Mouse (Mus musculus): ENCODE results near the gene Arpin. TPM values are rescaled to one million over a fixed set of nuclear protein-coding genes. Genes with fewer than 3 reads are reported as not detected.

Gene Arpin
- total RNA-seq, 2 experiments from 2014 or later, result 13.5 TPM

DNA sequence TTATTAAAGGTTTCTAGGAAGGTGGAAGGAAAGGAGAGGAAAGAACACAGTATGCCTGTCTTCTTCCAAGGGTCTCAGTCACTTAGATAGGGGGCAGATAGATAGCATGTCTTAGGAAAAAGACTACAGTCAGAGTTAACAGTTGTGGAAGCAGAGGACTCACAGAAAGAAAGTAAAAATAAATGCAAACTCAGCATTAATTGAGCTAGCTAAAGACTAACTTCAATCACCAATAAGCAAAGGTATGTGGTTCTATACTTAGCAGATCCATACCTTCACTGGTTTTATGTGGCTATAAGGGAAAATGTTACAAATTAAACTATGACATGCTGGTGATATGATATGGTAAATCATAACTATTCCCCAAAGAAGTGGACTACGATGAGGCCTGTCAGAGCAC, 40.4 kb downstream of the Arpin start:
- DNase-seq (ENCODE audit: low spot score in 2 of 2), result no peak

DNA sequence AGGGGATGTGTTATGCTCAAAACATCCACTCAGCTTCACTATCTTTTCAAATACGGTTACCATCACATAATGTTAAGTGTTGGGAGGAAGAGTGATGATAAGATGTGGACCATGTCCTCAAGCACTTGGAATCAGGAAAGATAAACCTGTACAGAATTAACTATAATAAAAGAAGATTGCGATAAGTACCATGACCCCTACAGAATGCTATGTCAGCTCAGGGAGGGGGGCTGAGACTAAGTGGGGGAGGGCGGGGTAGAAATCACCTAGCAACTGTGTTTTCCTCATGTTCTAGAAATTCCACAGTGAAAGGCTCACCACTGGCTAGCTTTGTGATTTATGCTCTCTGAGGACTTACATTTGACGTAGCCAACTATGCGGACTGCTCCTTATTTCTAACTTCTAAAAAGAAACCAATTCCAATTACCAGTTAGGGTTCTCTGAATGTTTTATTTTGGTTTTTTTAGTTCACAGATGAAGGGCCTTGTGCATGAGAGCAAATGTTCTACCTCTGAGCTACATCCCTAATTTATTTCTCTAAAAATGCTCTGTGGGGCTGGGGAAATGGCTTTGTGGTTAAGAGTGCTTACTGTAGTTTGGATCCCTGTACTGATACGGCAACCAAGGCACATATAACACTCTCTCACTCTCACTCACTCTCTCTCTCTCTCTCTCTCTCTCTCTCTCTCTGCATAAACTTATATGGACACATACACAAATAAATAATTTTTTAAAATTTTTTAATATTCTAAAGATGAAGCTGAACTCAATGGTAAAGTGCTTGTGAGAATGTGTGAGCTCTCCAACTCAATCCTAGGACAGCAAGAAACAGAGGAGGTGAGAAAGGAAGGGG, 42.4 kb downstream of the Arpin start:
- DNase-seq (ENCODE audit: low spot score in 2 of 2), result no peak

DNA sequence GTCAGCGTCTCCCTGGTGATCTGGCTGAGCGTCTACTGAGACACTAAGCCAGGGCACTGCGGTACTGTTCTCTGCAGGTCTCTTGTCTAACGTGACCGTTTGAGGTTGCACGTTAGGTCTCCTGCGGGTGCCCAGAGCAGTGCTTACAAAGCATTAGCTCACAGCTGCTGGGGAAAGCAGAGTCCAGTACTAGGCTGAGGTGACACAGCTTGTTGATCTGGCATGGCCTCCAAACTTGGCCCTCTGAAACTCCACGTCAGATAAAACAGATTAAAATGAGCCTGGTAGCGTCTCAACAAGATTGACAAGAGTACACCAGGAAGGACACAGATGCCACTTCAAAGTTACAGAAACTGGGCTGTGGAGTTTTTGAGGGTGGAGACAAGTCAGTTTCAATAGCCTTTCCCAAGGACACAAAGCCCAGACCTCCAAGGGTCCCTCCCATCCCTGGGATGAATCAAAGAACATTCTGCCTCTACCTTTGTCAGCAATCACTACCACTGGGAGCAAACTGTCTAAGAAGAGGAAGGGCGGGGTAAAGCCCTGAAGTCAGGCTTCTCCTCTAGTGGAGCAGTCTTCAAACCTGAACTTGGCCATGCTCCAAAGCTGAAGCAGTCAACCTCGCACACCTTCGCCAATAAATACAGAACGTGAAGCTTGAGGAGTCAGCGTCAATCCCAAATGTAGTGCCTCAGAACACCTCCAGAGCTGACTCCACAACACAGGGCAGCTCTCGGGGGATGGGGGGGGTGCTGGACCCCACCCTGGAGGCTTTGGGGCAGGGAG, 44.5 kb downstream of the Arpin start:
- DNase-seq (ENCODE audit: low spot score in 2 of 2), result no peak

DNA sequence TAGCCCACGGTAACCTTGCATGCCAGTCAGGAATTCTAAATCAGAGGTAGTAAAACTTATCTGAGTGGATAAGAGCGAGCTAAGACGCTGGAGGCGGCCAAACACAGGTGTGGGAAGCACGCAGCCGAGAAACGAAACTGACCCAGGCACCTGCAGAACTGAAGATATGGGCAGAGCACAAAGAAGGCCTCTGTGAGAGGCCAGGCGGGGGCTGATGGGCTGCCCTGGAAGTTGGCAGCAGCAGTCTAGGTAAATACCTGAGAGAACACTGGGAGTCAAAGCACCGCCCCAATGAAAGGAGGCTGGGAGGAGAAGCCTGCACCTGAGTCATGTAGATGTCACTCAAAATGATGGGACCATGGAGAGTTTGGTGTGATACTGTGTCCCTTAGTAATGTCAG, 46.6 kb downstream of the Arpin start:
- DNase-seq (ENCODE audit: low spot score in 2 of 2), result no peak

DNA sequence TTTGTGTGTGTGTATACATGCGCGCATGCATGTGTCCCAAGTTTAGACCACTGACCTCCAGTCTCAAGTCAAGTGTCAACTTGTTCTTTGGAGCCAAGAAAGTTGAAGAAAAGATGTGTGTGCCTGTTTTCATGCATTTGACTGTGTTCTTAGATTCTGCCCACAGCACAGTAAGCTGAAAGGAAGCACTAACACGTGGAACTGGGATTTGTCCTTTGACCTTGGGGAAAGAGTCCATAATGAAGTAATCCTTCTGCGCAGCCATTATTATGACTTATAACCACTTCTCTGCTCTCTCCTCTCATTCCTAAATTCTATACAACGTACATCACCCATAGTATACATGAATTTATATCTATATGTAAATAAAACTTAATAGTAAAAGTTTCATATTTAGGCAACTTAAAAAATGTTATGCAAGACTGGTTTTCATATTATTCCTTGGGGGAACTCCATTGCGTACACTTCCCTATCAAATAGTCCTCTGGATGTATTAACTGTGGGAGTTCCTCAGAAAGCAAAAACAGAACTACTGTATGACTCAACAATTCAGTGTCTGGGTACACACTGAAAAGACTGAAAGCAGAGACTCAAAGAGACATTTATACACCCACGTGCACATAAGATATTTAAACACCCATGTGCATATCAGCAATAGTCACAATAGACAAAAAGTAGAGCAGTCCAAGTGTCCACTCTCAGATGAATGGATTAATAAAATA, 51.4 kb downstream of the Arpin start:
- no peak for DNase-seq (ENCODE audit: low spot score in 2 of 2)

DNA sequence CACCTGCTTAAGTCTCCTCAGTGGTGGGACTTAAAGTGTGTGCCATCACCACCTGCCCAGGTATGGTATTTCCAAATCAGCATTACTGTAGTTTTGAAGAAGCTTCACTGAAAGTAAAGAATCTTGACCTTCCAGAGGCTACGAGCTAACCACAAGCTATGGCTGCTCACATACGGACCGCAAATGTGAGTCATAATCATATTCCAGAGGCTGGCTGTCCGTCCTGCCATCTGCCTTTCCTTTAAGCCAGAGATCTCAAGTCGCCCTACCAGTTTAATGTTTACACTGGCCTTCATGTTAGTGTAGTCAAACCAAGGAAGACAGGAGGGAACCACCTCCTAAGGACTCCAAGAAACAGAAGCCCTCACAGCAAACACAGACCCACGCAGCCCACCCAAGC, 53.3 kb downstream of the Arpin start:
- no peak for DNase-seq (ENCODE audit: low spot score in 2 of 2)

DNA sequence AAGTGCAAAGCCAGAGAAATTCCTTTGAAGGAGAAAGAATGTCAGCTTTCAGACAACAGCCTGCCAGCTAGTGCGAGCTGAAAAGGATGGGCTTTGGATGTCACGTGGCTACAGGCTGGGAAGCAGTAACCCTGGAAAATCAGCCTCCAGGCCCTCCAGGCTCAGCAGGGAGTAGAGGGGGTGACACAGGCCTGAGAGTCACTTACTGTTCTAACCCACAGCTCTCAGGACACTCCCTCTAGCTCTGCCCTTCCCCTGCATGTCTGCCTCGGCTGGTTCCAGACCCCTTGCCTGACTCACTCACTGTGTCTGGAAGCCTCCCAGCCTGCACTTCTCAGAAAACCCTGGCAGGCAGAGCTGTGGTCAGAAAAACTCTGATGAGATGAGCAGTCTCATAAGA, 54.2 kb downstream of the Arpin start:
- no peak for DNase-seq (ENCODE audit: low spot score in 2 of 2)

DNA sequence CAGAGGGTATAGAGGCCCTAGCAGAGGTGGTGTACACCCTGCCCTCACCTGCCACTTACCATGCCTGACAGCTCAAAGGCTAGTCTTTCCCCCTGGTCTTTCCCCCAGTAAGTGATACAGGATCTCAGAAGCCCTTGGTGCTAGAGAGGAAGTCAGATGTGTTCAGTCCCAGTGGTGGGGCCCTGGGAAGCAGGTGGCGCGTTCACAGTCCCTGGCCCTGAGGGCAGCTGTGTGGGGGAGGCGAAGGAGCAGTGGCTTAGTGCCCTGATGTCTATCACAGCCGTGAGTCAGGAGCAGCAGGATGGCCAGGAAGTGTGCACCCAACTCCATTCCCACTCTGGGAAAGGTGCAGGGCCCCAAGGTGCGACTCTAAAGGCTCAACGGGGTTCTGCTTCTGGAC, 55.1 kb downstream of the Arpin start:
- DNase-seq (ENCODE audit: low spot score in 2 of 2), result no peak

DNA sequence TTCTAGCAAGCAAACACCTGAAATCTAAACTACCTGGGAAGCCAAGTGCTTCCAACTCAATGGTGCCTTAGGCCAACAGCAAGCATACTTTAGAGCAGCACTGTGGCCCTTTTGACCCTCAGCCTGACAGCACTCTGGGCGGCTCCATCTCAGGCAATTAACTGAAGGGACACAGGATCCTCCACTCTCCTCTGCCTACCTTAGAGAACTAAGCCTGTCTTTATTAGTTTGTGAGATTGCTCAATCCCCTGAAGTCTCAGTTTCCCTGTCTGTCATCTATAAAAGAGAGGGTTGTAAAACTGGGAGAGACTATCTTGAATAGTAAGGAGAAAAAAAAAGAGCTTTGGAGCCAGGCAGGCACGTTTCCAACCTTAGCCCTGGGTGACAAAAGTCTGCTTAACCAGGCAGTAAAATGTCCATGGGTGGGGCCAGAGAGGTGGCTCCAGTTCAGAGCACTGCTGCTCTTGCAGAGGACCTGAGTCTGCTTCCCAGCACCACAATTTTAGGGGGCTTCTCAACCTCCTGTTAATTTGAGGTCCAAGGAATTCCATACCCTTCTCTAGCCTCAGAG, 56.6 kb downstream of the Arpin start:
- no peak for DNase-seq (ENCODE audit: low spot score in 2 of 2)

Small RNA genes lying within 50 kb of the gene (microRNA-seq; reads per million reads assigned to microRNA genes)
- 0 reads per million in 2 experiments for gene Gm24541

Other genes starting within 250 kb of the Arpin start
- 1 to 10 TPM; 1.1 to 1.6 TPM for gene Kif7, start 219.6 kb downstream of the Arpin start, total RNA-seq (2021)
- gene Plin1, start 202.5 kb downstream of the Arpin start, total RNA-seq (2021), result not detected
- 10 to 100 TPM; 10.9 to 11.9 TPM for gene Pex11a, start 192.2 kb downstream of the Arpin start, total RNA-seq (2021)
- under 1 TPM in 1 of 2 experiments, not detected in 1; 0.21 TPM for gene Wdr93, start 192.2 kb downstream of the Arpin start, total RNA-seq (2021)
- under 1 TPM in 1 of 2 experiments, not detected in 1; 0.28 TPM for gene Mesp1, start 141.6 kb downstream of the Arpin start, total RNA-seq (2021)
- 1 to 10 TPM; 1.6 to 2.0 TPM for gene Mesp2, start 124.6 kb downstream of the Arpin start, total RNA-seq (2021)
- 1 to 10 TPM; 5.3 to 5.5 TPM for gene Anpep, start 74.3 kb downstream of the Arpin start, total RNA-seq (2021)
- 10 to 100 TPM; 36.3 to 47.4 TPM for gene Ap3s2, start 14.7 kb downstream of the Arpin start, total RNA-seq (2021)
- gene Zfp710, start 89.5 kb upstream of the Arpin start, total RNA-seq (2021), result 10 to 100 TPM; 19.4 to 22.1 TPM
- gene Idh2, start 180.0 kb upstream of the Arpin start, total RNA-seq (2021), result 10 to 100 TPM; 51.5 to 63.4 TPM

Data from left cerebral cortex, adult 18-20 months (tissue).